Comparison of ENCODE assay signal across 17 mouse cellular contexts in the genomic region with DNA sequence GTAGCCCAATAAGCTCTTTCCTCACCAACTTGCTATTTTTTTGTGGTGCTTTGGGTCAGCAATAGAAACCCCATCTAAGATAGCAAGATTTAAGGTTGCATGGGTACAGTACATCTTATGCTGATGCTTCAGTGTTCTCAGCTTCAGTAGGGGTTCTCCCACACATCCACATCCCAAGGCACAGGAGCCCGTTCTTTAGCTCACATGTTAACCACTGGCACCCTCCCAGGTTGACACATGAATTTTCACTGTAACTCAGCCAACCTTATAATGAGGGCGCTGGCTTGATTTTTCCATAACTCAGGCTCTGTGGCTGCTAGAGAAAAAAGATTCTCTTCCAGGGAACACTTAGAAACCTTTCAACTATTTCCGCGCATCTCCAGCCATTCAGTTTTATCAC. TPM values are rescaled to one million over a fixed set of nuclear protein-coding genes. Genes with fewer than 3 reads are reported as not detected.
DNase-seq lines count a peak whose midpoint lies in the region; ATAC-seq lines count a peak whose summit lies in the region.
"Had no signal": no experiment of that assay in that cellular context is flagged by ENCODE, and none has a peak within 500 bp of the region (broad histone marks: within the 10 kb centered on the region; RNA-seq: fewer than 3 reads in every experiment).

No protein-coding gene starts in this region.

- peak; percentile 4 for DNase-seq in ovary, postnatal 14 days (ENCODE audit: low spot score)
- DNase-seq in ovary, postnatal 10 days (ENCODE audit: low spot score) = no peak
- DNase-seq in frontal cortex, postnatal 36 days (ENCODE audit: low spot score in 2 of 2) = peak; percentile 71 to 84
- peak; percentile 11 to 73 for DNase-seq in left cerebral cortex, adult 8-10 months (ENCODE audit: low spot score in 2 of 2)
- DNase-seq: kidney, adult 2 months; liver, postnatal 0 days; spleen, adult 18-20 months had no signal

- no peak overlapping the region for H3K27ac ChIP-seq in liver, embryonic 12.5 days
- H3K27ac ChIP-seq: midbrain, embryonic 12.5 days had no signal

- no peaks in the 10 kb centered on the region for H3K27me3 ChIP-seq in liver, embryonic 12.5 days (replicated peaks)
- H3K27me3 ChIP-seq: midbrain, embryonic 12.5 days had no signal

- no peaks in the 10 kb centered on the region for H3K4me1 ChIP-seq in liver, embryonic 12.5 days
- H3K4me1 ChIP-seq: midbrain, embryonic 12.5 days had no signal

- H3K9ac ChIP-seq in liver, embryonic 12.5 days = no peak overlapping the region
- H3K9ac ChIP-seq: liver, postnatal 0 days; midbrain, embryonic 12.5 days had no signal

- no peak overlapping the region for H3K4me3 ChIP-seq in liver, embryonic 12.5 days
- H3K4me3 ChIP-seq: midbrain, embryonic 12.5 days had no signal

- H3K36me3 ChIP-seq in liver, embryonic 12.5 days = no peaks in the 10 kb centered on the region
- H3K36me3 ChIP-seq: midbrain, embryonic 12.5 days had no signal

- H3K4me2 ChIP-seq in liver, embryonic 12.5 days = no peak overlapping the region
- H3K4me2 ChIP-seq: midbrain, embryonic 12.5 days had no signal

- no peaks in the 10 kb centered on the region for H3K9me3 ChIP-seq in liver, embryonic 12.5 days (replicated peaks)
- H3K9me3 ChIP-seq: midbrain, embryonic 12.5 days had no signal

- 81% methylated on average over 4 of the region's 4 CpGs for WGBS in liver, embryonic 12.5 days (ENCODE audit: insufficient replicate concordance)

- ATAC-seq in megakaryocyte progenitor cell, adult 5-6 weeks (replicated peaks; ENCODE audit: poor library complexity) = no peak
- no peak for ATAC-seq in liver, embryonic 12.5 days
- ATAC-seq in megakaryocyte-erythroid progenitor cell, adult 5-6 weeks (replicated peaks; ENCODE audit: low FRiP score, low TSS enrichment, poor library complexity, severe bottlenecking) = no peak
- ATAC-seq: liver, postnatal 0 days had no signal

RNA-seq across cellular contexts. Expression of a gene that starts 6.8 kb away (rescaled TPM):
- total RNA-seq in left cerebral cortex, adult 8-10 months (2022) = not detected
- total RNA-seq in megakaryocyte progenitor cell, adult 5-6 weeks (2015) = not detected in 2 replicates
- not detected in 2 replicates for total RNA-seq in megakaryocyte progenitor cell, adult 5-6 weeks (2017)
- not detected in 2 replicates for polyA plus RNA-seq in liver, embryonic 12.5 days (2016; fragmentation: Nextera tagmentation; extraction: Ambion mirVana)
- total RNA-seq in megakaryocyte-erythroid progenitor cell, adult 5-6 weeks (2014; fragmentation: Nextera tagmentation) = not detected in 2 replicates
- not detected in 2 replicates for total RNA-seq in megakaryocyte-erythroid progenitor cell, adult 5-6 weeks (2017)
- total RNA-seq: granulocyte monocyte progenitor cell, adult 5-6 weeks; hematopoietic stem cell, adult 5-6 weeks; layer of hippocampus, postnatal 25 days had no signal
- polyA plus RNA-seq: cortical plate, adult 2 months; kidney, adult 2 months; liver, postnatal 0 days; midbrain, embryonic 12.5 days; neural tube, embryonic 14.5 days; thymus, postnatal 0 days had no signal

RNA-seq across cellular contexts. Expression of a gene that starts 34.4 kb away (rescaled TPM):
- 100 to 1,000 TPM in 2 of 4 experiments, 10 to 100 TPM in 2; 92.1 to 119 (median 102) TPM for total RNA-seq in left cerebral cortex, adult 8-10 months (2022)
- total RNA-seq in megakaryocyte progenitor cell, adult 5-6 weeks (2015) = 141 and 185 TPM in 2 replicates
- total RNA-seq in megakaryocyte progenitor cell, adult 5-6 weeks (2017) = 138 and 218 TPM in 2 replicates
- 62.8 and 69.3 TPM in 2 replicates for polyA plus RNA-seq in liver, embryonic 12.5 days (2016; fragmentation: Nextera tagmentation; extraction: Ambion mirVana)
- total RNA-seq in megakaryocyte-erythroid progenitor cell, adult 5-6 weeks (2014; fragmentation: Nextera tagmentation) = 110 TPM in 2 replicates
- 179 and 188 TPM in 2 replicates for total RNA-seq in megakaryocyte-erythroid progenitor cell, adult 5-6 weeks (2017)

RNA-seq across cellular contexts. Expression of a gene that starts 35.7 kb away (rescaled TPM):
- total RNA-seq in left cerebral cortex, adult 8-10 months (2022) = not detected
- total RNA-seq in megakaryocyte progenitor cell, adult 5-6 weeks (2015) = 2.3 and 2.6 TPM in 2 replicates
- total RNA-seq in megakaryocyte progenitor cell, adult 5-6 weeks (2017) = 0.29 TPM in 1 of 2 replicates, not detected in the other
- polyA plus RNA-seq in liver, embryonic 12.5 days (2016; fragmentation: Nextera tagmentation; extraction: Ambion mirVana) = 0.56 and 0.61 TPM in 2 replicates
- total RNA-seq in megakaryocyte-erythroid progenitor cell, adult 5-6 weeks (2014; fragmentation: Nextera tagmentation) = not detected in 2 replicates
- total RNA-seq in megakaryocyte-erythroid progenitor cell, adult 5-6 weeks (2017) = not detected in 2 replicates
- total RNA-seq: hematopoietic stem cell, adult 5-6 weeks had no signal
- polyA plus RNA-seq: cortical plate, adult 2 months had no signal
